Mouse (Mus musculus) cerebral cortex, adult 2 months (tissue): ENCODE data around the gene Ptcd1.

ENCODE experiments used
- WGBS: fragments of 180-500 bp; shearing (Covaris S2); methylation state at CpG from one replicate; pipeline ENCODE4 v1.1.7; 2018; 5-methylcytosine and 5-hydroxymethylcytosine counted together

Ptcd1 gene

DNA sequence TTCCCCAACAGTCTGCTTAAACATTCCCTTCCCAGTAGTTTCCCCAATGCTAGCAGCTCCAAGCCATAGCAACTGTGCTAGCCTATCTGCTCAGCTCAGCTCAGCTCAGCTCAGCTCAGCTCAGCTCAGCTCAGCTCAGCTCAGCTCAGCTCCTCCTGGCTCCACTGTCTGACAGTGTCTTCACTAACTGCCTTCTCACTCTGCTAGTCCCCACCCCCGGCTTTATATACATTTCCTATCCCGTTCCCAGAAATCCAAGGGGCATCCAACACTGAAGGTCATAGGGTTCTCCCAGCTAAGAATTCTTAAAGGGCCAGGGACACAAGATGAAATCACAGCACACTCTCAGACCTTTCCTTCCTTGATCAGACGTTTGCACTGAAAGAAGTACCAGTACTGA, 2.2 kb downstream of the Ptcd1 start:
- 50% methylated on average over 3 of the region's 3 CpGs for WGBS

DNA sequence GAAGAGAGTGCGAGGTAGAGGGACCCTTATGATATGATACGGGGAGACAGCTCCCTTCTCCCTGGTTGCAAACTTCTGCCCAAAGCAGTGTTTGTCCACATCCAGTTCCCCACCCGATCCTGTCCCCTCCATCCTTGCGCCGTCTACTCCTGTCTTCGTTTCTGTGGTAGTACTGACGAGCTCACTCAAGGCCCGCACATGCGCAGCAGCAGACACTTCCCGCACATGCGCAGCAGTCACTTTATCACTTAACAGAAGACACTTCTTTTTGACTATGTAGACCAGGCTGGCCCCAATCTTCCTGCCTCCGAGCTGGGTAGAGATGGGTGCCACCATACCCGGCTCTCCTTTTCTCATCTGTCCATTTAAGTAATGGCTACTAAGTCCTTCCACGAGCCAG, 5.5 kb downstream of the Ptcd1 start:
- WGBS: 95% methylated on average over 14 of the region's 14 CpGs

- 89% methylated on average over 5 of the region's 5 CpGs for WGBS
Measured at GRCm38 (mm10) chr5:145152690-145153089, 14.2 kb downstream of the Ptcd1 start.

DNA sequence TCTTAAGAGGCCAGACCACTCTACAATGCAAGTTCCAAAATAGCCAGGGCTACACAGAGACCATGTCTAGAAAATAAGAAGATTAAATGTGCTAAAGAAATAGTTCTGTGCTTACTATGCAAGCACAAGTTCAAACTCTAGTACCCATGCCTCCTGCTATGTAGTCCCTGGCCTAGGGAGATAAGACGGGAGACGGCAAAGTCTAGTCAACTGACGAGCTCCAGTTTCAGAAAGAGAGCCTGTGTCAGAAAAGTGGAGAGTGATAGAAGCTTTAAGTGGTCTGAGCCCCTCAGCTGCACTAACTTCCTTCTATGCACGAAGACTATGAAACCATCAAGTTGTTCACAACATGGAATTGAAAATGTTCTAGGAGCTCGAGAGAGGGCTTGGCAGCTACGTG, 17.6 kb downstream of the Ptcd1 start:
- 88% methylated on average over 6 of the region's 6 CpGs for WGBS

- WGBS: 89% methylated on average over 5 of the region's 5 CpGs
Measured at GRCm38 (mm10) chr5:145147748-145148147, 19.2 kb downstream of the Ptcd1 start.

DNA sequence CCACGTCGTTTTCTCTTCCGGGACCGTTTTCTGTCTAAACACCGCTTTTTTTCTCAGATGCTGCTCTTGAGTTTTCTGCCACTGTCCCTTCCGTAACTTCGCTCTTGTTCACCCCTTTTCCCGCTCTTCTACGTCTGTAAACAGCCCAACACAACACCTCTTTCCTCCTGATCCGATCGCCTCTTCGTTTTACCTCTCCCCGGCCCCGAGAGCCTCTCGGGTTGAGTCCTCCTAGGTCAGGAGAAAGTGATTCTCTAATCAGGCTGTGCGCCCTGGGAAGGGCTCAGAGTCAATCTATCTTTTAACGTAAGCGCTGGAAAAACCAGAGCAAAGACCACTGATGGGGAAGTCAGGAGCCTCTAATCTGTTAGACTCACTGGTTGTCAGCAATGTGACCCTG, 26.3 kb downstream of the Ptcd1 start:
- under 1% methylated on average over 18 of the region's 18 CpGs for WGBS

DNA sequence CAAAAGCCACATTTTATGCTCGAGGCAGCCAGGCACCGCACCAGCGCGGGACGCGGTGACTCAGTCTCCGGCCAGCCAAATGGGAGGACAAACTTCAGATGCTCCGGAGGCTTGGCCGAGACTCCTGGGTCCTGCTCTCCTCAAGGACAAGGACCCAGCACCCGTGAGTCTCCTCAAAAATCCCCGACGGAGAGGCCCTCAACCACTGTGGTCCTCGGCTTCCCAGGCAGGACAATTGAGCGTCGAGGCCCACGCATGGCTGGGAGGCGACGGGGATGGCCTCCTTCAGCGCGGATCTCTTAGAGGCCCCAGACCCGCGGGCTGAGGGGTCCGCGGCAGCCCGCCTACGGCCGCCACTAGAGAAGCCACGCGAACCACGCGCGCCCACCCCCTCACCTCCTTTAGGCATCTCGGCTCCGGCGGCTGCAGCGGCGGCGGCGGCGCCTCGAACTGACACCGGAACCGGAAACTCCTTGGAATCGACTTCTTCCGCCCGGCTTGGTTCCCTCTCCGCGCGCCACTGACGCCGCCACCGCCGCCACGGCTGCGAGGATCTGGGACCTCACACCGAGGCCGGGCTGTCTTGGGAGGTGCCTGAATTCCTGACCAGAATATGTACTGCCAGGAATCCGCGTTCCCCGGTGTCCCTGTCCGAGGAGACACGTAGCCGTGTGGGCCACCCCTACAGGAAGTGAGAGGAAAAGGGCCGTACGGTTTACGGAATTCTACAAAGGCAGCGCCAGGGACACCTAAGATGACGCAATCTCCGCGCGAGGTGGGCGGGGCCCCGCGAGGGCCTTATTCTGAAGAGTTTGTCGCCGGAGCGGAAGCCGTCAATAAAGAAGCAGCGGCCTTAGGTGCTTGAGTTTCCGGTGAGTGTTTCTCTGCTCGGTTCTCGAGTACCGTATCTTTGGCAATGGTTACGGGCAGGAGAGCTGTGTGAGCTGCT, 27.1 kb downstream of the Ptcd1 start, which contains the start of the genes Pdap1 and Bud31:
TSS of gene Pdap1 (minus strand) at position 668 of the 949 bp plus-strand sequence.
TSS of gene Bud31 (plus strand) at position 792 of the 949 bp plus-strand sequence.
- WGBS: under 1% methylated on average over 84 of the region's 84 CpGs

DNA sequence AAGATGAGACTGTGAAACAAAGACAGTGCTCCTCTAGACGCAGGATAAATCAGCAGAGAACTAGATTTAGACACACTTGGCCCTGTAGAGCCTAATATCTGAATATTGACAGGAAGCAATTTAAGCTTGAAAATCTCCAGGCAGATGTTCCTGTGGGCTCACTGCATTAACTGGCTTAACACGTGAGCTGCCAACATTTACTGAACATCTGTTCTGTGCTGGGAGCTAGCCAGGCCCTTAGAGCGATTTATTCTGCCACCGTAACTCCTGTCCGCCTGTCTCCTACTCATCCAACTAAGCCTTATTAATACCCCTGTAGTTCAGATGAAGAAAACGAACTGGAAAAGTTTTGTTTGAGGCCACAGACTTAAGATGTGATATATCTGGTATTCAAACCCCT, 28.1 kb downstream of the Ptcd1 start:
- WGBS: 2% methylated on average over 6 of the region's 6 CpGs

GRCm38 (mm10) chr5:145133275-145133674, 33.6 kb downstream of the Ptcd1 start:
- 82% methylated on average over 6 of the region's 6 CpGs for WGBS

GRCm38 (mm10) chr5:145130995-145131394, 35.9 kb downstream of the Ptcd1 start:
- 73% methylated on average over 3 of the region's 3 CpGs for WGBS

GRCm38 (mm10) chr5:145130191-145130590, 36.7 kb downstream of the Ptcd1 start:
- 35% methylated on average over 11 of the region's 11 CpGs for WGBS

DNA sequence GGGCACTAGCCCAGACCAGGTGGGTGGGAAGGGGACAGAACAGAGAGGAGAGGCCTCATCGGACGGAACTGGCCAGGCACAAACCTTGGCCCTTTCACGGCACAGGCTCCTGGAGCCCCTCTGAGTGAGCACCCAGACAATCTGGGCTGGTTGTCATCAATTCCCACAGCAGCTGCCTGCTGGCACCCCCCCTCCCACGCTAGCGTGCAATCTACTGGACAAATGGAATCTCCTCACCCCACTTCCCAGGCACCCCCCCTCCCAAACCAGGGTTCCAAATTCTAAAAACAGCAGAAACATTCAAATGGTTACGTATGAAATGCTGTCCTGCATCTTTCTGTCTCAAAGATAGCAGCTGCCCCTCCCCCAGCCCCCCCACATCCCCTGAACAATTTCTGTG, 37.1 kb downstream of the Ptcd1 start:
- 45% methylated on average over 6 of the region's 6 CpGs for WGBS

DNA sequence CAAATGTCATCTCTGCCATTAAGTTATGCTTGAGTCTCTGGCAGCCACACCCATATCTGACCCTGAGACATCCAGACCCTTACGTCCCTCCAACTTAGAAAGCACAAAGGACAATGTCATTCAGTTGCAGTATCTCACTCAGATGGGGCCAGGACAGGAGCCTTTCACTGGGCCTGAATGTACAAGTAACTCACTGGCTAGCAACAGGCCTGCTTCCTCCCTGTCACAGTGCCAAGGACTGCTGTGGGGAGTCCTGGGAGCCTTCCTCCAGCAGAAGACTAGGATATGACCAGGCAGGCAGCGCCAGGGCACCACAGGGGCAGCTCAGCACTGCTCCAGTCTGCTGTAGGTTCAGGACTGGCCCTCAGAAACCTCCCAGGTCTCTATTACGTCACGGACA, 37.8 kb downstream of the Ptcd1 start:
- 73% methylated on average over 4 of the region's 4 CpGs for whole genome bisulfite sequencing

DNA sequence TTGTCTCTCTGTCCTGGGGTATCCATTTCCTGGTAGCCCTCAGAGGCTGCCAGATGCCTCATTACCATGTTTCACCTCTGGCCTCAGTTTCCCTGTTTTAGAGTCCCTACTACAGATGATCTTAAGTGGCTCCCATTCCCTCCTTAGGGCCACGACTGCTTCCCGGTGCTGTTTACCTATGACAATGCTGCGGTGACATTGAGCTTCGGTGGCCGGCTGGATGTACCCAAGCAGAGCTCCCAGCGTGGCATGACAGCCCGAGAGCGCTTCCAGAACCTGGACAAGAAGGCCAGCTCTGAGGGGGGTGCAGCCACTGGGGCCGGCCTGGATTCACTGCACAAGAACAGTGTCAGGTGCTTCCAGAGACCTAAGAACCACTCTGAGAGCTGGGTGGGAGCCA, 40.3 kb downstream of the Ptcd1 start:
- 87% methylated on average over 9 of the region's 9 CpGs for WGBS

GRCm38 (mm10) chr5:145123396-145123795, 43.5 kb downstream of the Ptcd1 start:
- 95% methylated on average over 19 of the region's 19 CpGs for WGBS

GRCm38 (mm10) chr5:145120921-145121320, 46.0 kb downstream of the Ptcd1 start:
- WGBS: 73% methylated on average over 7 of the region's 7 CpGs

DNA sequence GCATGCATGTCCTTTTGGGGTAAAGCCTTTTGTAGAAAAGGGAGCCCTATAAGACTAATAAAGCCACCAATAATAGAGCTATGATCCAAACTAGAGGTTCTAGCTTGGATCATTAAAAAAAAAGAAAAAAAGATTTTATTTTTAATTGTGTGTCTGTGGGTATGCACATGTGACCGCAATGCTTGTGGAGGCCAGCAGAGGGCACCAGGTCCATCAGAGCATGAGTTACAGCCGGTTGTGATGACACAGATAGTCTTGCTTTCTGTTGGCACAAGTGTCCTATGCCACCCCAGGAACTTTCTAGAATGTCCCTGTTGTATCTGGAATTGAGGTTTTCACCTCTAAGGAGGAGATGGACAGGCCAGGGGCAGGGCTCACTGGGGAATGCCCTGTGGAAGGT, 47.5 kb downstream of the Ptcd1 start:
- WGBS: 89% methylated on average over 2 of the region's 2 CpGs

DNA sequence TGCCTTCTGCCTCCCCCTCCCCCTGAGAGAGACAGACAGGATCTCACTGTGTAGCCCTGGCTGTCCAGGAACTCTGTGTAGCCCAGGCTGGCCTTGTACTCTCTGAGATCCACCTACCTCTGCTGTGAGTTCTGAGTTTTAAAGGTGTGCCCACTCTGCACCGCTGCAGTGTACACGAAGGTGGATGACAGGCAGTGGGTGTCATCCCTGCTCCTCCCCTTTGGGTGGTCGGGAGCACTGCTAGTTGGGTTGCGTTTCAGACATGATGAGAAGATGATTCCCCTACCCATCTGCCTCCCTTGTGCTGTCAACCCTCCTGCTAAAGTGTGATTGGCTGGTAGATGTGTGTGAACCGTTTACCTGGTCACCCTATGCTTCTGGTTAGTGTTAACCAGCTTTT, 48.4 kb downstream of the Ptcd1 start:
- 83% methylated on average over 5 of the region's 5 CpGs for WGBS

GRCm38 (mm10) chr5:145118005-145118404, 48.9 kb downstream of the Ptcd1 start:
- WGBS: 49% methylated on average over 6 of the region's 6 CpGs

DNA sequence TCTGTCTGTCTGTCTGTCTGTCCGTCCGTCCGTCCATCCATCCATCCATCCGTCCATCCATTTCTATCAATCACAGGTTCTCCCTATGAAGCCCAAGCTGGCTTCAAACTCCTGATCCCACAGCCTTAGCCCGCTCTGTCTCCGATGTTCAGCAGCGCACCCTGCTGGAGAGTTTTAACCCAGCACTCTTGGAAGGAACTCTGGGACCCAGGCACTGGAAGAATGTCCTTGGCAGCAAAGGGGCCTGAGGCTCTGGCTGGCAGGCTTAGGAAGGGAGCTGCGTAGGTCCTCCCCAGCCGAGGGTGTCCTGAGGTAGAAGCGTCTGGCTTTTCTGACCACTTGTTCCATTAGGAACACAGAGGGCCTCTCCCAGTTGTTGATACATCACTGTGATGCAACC, 50.0 kb downstream of the Ptcd1 start:
- 37% methylated on average over 10 of the region's 10 CpGs for WGBS

DNA sequence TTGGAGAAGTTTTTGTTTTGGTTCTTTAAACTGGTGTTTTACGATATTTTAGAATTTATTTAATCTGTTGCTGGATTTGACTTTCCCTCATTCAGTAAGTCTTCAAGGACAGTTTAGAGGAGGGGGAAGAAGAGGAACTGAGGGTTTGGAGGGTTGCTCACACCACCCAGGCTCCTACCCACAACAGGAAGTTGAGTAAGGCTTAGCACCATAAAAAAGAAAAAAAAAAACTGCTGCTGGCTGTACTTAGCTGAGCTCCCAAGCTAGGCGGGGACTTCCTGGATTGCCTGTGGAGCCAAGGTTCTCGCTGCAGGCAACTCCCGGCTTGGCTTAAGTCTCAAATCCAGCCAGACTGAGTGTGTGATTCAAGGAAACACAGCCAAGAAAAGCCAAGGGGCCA, 50.6 kb downstream of the Ptcd1 start:
- 25% methylated on average over 4 of the region's 4 CpGs for WGBS

GRCm38 (mm10) chr5:145115736-145116135, 51.2 kb downstream of the Ptcd1 start:
- 79% methylated on average over 5 of the region's 5 CpGs for WGBS
